Mouse (Mus musculus): ENCODE results near the gene Frzb. TPM values are rescaled to one million over a fixed set of nuclear protein-coding genes. Genes with fewer than 3 reads are reported as not detected.

Gene Frzb
- polyA plus RNA-seq, 1 experiment from 2014 or later, result 51.3 TPM

GRCm38 (mm10) chr2:80416286-80416685 lies 31.1 kb downstream of the Frzb start:
- no peak overlapping the region for H3K4me3 ChIP-seq
- H3K9ac ChIP-seq, result no peak overlapping the region
- H3K36me3 ChIP-seq, result no peaks in the 10 kb centered on the region
- H3K4me1 ChIP-seq, result 0 out of 2 replicates have a peak, but pooled peaks cover 13% of the 10 kb centered on the region
- no peak overlapping the region for H3K4me2 ChIP-seq (replicated peaks)
- WGBS, result 90% methylated on average over 6 of the region's 6 CpGs
- no peaks in the 10 kb centered on the region for H3K27me3 ChIP-seq
- no peak overlapping the region for H3K27ac ChIP-seq
- no peaks in the 10 kb centered on the region for H3K9me3 ChIP-seq
- ATAC-seq (ENCODE audit: insufficient number of reproducible peaks, insufficient read depth, low FRiP score, low TSS enrichment), result no peak

DNA sequence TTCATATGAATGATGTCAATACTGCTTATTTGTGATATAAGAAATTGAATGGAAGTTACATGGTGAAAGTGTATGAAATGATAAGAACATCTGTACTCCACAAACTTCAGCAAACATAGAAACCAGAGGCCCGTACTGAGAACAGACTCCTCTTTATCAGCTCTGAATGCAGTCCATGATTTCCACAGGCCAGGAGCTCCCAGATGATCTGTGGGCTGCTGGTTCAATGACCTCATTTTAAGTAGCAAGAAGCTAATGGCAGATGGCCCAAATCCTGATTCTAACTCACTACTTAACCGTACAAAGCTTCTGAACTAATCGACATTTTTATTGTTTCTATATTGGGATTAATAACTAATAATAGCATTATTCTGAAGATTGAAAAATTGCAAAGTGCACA lies 33.0 kb downstream of the Frzb start:
- H3K4me2 ChIP-seq (replicated peaks), result no peak overlapping the region
- whole genome bisulfite sequencing, result 55% methylated on average over 3 of the region's 3 CpGs
- no peak overlapping the region for H3K4me3 ChIP-seq
- H3K9me3 ChIP-seq, result no peaks in the 10 kb centered on the region
- H3K27me3 ChIP-seq, result no peaks in the 10 kb centered on the region
- H3K27ac ChIP-seq, result no peak overlapping the region
- ATAC-seq (ENCODE audit: insufficient number of reproducible peaks, insufficient read depth, low FRiP score, low TSS enrichment), result no peak
- H3K9ac ChIP-seq, result no peak overlapping the region
- H3K4me1 ChIP-seq, result peaks cover 20% of the 10 kb centered on the region
- no peaks in the 10 kb centered on the region for H3K36me3 ChIP-seq

DNA sequence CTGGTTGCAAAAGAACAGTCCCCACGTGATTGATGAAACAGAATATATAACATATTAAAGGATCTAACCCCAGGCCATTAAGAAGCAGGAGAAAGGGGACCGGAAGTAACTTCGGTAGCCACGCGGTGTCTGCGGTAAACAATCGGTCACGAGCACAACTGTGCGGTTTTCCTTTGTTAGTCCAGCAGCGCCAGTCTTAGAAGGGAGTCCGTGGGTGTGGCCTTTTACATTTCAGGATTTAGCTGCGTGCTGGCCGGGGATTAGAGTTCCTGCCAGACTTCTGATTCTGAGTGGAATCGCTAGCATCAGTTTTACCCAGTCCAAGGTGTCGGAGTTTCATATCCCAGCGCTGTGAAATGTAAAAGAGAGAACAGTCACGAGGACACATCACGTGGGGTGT lies 34.3 kb downstream of the Frzb start:
- no peaks in the 10 kb centered on the region for H3K9me3 ChIP-seq
- no peak overlapping the region for H3K4me2 ChIP-seq (replicated peaks)
- no peaks in the 10 kb centered on the region for H3K36me3 ChIP-seq
- H3K27ac ChIP-seq, result peak overlapping the region; percentile 63; the same call in 1 of the 2 replicates
- peaks cover 26% of the 10 kb centered on the region for H3K4me1 ChIP-seq
- H3K9ac ChIP-seq, result no peak overlapping the region
- no peak for ATAC-seq (ENCODE audit: insufficient number of reproducible peaks, insufficient read depth, low FRiP score, low TSS enrichment)
- 65% methylated on average over 18 of the region's 18 CpGs for WGBS
- no peak overlapping the region for H3K4me3 ChIP-seq
- no peaks in the 10 kb centered on the region for H3K27me3 ChIP-seq

GRCm38 (mm10) chr2:80409893-80410574 lies 37.4 kb downstream of the Frzb start:
- H3K36me3 ChIP-seq, result no peaks in the 10 kb centered on the region
- H3K9ac ChIP-seq, result no peak overlapping the region
- no peaks in the 10 kb centered on the region for H3K27me3 ChIP-seq
- WGBS, result 24% methylated on average over 12 of the region's 12 CpGs
- ATAC-seq (ENCODE audit: insufficient number of reproducible peaks, insufficient read depth, low FRiP score, low TSS enrichment), result peak; percentile 78
- 0 out of 2 replicates have a peak overlapping the region, but pooled peaks have one; percentile 5 for H3K4me2 ChIP-seq (replicated peaks)
- peak overlapping the region; percentile 80 for H3K27ac ChIP-seq
- no peaks in the 10 kb centered on the region for H3K9me3 ChIP-seq
- H3K4me1 ChIP-seq, result peaks cover 43% of the 10 kb centered on the region
- no peak overlapping the region for H3K4me3 ChIP-seq

GRCm38 (mm10) chr2:80404770-80405169 lies 42.7 kb downstream of the Frzb start:
- H3K36me3 ChIP-seq, result no peaks in the 10 kb centered on the region
- H3K9me3 ChIP-seq, result no peaks in the 10 kb centered on the region
- H3K27me3 ChIP-seq, result no peaks in the 10 kb centered on the region
- WGBS, result 8% methylated on average over 5 of the region's 5 CpGs
- H3K9ac ChIP-seq, result no peak overlapping the region
- ATAC-seq (ENCODE audit: insufficient number of reproducible peaks, insufficient read depth, low FRiP score, low TSS enrichment), result 0 out of 2 replicates have a peak, but pooled peaks have one; percentile 58
- H3K4me2 ChIP-seq (replicated peaks), result no peak overlapping the region
- no peak overlapping the region for H3K4me3 ChIP-seq
- H3K27ac ChIP-seq, result peak overlapping the region; percentile 70; the same call in 1 of the 2 replicates
- peaks cover 35% of the 10 kb centered on the region for H3K4me1 ChIP-seq

- Histone ChIP-seq H3K36me3 (no peaks in the 10 kb centered on the region), H3K4me3 (no peak overlapping the region), H3K9me3 (no peaks in the 10 kb centered on the region), H3K27ac (peak overlapping the region; percentile 54; the same call in 1 of the 2 replicates), H3K27me3 (no peaks in the 10 kb centered on the region), H3K4me2 (replicated peaks) (no peak overlapping the region), H3K9ac (no peak overlapping the region), H3K4me1 (peaks cover 14% of the 10 kb centered on the region)
- no peak for ATAC-seq (ENCODE audit: insufficient number of reproducible peaks, insufficient read depth, low FRiP score, low TSS enrichment)
- WGBS, result 19% methylated on average over 3 of the region's 3 CpGs
These were observed 48.8 kb downstream of the Frzb start for GRCm38 (mm10) chr2:80398595-80399099.

- no peaks in the 10 kb centered on the region for H3K9me3 ChIP-seq
- no peak overlapping the region for H3K9ac ChIP-seq
- 0 out of 2 replicates have a peak overlapping the region, but pooled peaks have one; percentile 5 for H3K27ac ChIP-seq
- no peak overlapping the region for H3K4me2 ChIP-seq (replicated peaks)
- ATAC-seq (ENCODE audit: insufficient number of reproducible peaks, insufficient read depth, low FRiP score, low TSS enrichment), result no peak; the same call in 1 of the 2 replicates
- peaks cover 14% of the 10 kb centered on the region for H3K4me1 ChIP-seq
- 13% methylated on average over 3 of the region's 3 CpGs for WGBS
- no peaks in the 10 kb centered on the region for H3K36me3 ChIP-seq
- H3K4me3 ChIP-seq, result no peak overlapping the region
- no peaks in the 10 kb centered on the region for H3K27me3 ChIP-seq
These were observed 50.6 kb downstream of the Frzb start for GRCm38 (mm10) chr2:80396864-80397263.

DNA sequence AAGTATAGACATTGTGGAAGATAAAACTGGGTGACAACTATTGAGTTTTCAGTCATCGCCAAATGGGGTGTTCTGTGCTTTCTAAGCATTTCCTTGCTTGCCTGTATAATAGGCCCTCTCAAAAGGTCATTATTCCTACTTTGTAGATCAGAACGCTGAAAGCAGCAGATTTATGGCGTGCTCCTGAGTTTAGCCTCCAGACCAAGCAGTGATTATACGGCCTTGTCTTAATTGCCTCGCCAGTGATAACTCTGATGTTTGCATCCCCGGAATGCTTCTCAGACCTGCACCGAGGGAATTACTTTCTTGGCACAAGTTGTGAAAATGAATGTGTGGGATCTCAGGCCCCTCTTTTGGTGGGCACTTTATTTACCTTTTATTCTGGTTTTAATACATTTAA lies 51.4 kb downstream of the Frzb start:
- no peak overlapping the region for H3K27ac ChIP-seq
- no peaks in the 10 kb centered on the region for H3K9me3 ChIP-seq
- H3K36me3 ChIP-seq, result no peaks in the 10 kb centered on the region
- H3K27me3 ChIP-seq, result no peaks in the 10 kb centered on the region
- H3K9ac ChIP-seq, result no peak overlapping the region
- H3K4me2 ChIP-seq (replicated peaks), result no peak overlapping the region
- ATAC-seq (ENCODE audit: insufficient number of reproducible peaks, insufficient read depth, low FRiP score, low TSS enrichment), result no peak
- peaks cover 14% of the 10 kb centered on the region for H3K4me1 ChIP-seq
- WGBS, result 40% methylated on average over 7 of the region's 7 CpGs
- H3K4me3 ChIP-seq, result no peak overlapping the region

DNA sequence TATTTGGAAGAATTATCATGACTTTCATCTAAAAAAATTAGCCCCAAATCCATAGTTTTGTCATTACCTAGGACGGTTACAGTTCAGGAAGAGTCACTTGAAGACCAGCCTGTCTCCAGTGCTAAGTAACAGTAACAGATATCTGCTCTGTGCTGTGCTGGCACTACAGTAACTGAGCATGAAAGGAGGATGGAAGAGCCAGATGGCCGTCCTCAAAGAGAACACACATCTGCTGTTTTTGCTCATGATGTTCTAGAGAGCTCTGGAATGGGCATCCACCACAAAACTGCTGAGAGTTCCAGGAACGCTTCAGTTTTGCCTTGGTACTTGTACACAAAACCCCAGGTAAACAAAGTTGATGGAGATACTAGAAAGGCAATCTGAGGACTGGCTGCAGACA lies 59.1 kb downstream of the Frzb start:
- WGBS, result 74% methylated on average over 3 of the region's 3 CpGs
- Histone ChIP-seq H3K27ac (no peak overlapping the region), H3K9ac (no peak overlapping the region), H3K4me3 (no peak overlapping the region), H3K27me3 (no peaks in the 10 kb centered on the region), H3K4me1 (no peaks in the 10 kb centered on the region), H3K36me3 (no peaks in the 10 kb centered on the region), H3K4me2 (replicated peaks) (no peak overlapping the region), H3K9me3 (no peaks in the 10 kb centered on the region)
- ATAC-seq (ENCODE audit: insufficient number of reproducible peaks, insufficient read depth, low FRiP score, low TSS enrichment), result no peak

DNA sequence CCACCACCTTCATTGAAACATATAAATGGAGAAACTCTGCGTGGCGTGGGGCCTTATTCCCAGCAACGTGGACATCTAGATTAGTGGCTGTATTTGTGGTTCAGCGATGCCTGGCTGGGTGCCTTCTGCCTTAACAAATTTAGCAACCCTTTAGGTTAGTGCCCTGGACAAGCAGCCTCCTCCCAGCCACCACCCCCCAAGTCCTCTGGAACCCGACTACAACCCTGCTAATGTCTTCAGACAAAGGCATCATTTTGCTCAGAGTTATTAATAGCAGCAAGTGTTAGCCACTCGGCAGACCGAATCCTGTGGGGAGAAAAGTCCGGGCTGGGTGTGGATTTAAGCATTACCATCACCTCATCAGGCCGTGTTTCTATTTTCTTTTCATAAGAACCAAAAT lies 59.8 kb downstream of the Frzb start:
- H3K36me3 ChIP-seq, result no peaks in the 10 kb centered on the region
- H3K9ac ChIP-seq, result no peak overlapping the region
- ATAC-seq (ENCODE audit: insufficient number of reproducible peaks, insufficient read depth, low FRiP score, low TSS enrichment), result no peak
- no peaks in the 10 kb centered on the region for H3K27me3 ChIP-seq
- H3K4me3 ChIP-seq, result no peak overlapping the region
- H3K4me2 ChIP-seq (replicated peaks), result no peak overlapping the region
- no peaks in the 10 kb centered on the region for H3K9me3 ChIP-seq
- H3K4me1 ChIP-seq, result no peaks in the 10 kb centered on the region
- H3K27ac ChIP-seq, result no peak overlapping the region
- 52% methylated on average over 9 of the region's 9 CpGs for WGBS

DNA sequence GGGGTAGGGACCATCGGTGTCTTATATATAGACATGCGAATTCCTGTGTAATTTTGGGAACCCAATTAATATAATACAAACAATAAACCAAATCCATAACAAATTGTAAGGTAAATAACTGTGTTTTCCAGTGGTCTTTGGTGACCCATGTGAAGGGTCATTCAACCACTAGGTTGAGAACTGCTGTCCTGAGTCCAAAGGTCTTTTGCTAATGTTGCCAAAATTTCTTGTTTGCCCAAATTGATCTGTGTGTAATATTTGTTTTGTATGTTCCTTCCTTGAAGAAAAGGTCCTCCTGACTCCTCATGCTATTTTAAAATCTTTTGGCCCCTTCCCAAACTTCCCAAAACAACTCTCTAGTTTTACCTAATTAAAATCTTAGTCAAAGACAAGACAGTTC lies 61.2 kb downstream of the Frzb start:
- no peak for ATAC-seq (ENCODE audit: insufficient number of reproducible peaks, insufficient read depth, low FRiP score, low TSS enrichment)

GRCm38 (mm10) chr2:80384447-80384846 lies 63.0 kb downstream of the Frzb start:
- Histone ChIP-seq H3K9ac (no peak overlapping the region), H3K36me3 (no peaks in the 10 kb centered on the region), H3K27me3 (no peaks in the 10 kb centered on the region), H3K4me3 (no peak overlapping the region), H3K4me2 (replicated peaks) (no peak overlapping the region), H3K9me3 (no peaks in the 10 kb centered on the region), H3K4me1 (no peaks in the 10 kb centered on the region), H3K27ac (no peak overlapping the region)
- 78% methylated on average over 4 of the region's 4 CpGs for WGBS
- no peak for ATAC-seq (ENCODE audit: insufficient number of reproducible peaks, insufficient read depth, low FRiP score, low TSS enrichment)

More for the DNA sequence above, 61.2 kb downstream of the Frzb start:
- H3K9ac ChIP-seq, result no peak overlapping the region
- no peaks in the 10 kb centered on the region for H3K9me3 ChIP-seq
- no peak overlapping the region for H3K4me2 ChIP-seq (replicated peaks)
- H3K4me1 ChIP-seq, result no peaks in the 10 kb centered on the region
- H3K36me3 ChIP-seq, result no peaks in the 10 kb centered on the region
- no peaks in the 10 kb centered on the region for H3K27me3 ChIP-seq
- WGBS, result 93% methylated on average over 2 of the region's 2 CpGs
- H3K27ac ChIP-seq, result no peak overlapping the region
- H3K4me3 ChIP-seq, result no peak overlapping the region

Measured in embryonic facial prominence, embryonic 12.5 days (tissue).